Mouse (Mus musculus) cerebellum, adult 18-20 months (tissue): ENCODE measurements at regions not wholly inside any gene's neighbourhood (a gene's known extent, or its start where the extent isn't known, plus 50 kb on each side); places are given as distances from the start of the nearest gene placed in this dataset.

Source experiments
- DNase-seq, 2 experiments: peaks; one replicate each; pipeline ENCODE4 v3.0.0; 2021

- DNase-seq: no peak
These were observed 160.1 kb upstream of the Paip1 start for GRCm38 (mm10) chr13:119268301-119268675.

- DNase-seq: no peak
These were observed 152.9 kb upstream of the Paip1 start for GRCm38 (mm10) chr13:119275500-119275899.

- DNase-seq: peak; percentile 3 to 5
These were observed 151.0 kb upstream of the Paip1 start for GRCm38 (mm10) chr13:119277308-119277948.

GRCm38 (mm10) chr13:119279449-119279848 lies 149.0 kb upstream of the Paip1 start:
- no peak for DNase-seq

DNA sequence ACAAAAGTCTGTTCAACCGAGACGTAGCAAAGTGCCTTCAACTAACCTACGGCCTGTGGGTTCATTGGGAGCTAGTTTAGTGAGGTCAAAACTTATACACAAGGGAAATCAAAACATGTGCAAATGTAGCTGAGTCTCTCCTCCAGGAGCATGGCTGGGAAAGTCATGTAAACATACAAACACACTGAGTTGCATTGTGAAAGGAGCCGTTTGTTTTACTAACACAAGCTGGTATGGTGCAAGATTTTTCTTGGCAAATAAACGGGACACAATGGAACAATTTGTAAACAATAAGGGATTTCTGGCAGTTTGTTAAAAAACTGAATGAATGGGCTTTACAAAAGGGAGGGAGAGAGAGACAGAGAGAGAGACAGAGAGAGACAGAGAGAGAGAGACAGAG lies 147.8 kb upstream of the Paip1 start:
- no peak for DNase-seq

DNA sequence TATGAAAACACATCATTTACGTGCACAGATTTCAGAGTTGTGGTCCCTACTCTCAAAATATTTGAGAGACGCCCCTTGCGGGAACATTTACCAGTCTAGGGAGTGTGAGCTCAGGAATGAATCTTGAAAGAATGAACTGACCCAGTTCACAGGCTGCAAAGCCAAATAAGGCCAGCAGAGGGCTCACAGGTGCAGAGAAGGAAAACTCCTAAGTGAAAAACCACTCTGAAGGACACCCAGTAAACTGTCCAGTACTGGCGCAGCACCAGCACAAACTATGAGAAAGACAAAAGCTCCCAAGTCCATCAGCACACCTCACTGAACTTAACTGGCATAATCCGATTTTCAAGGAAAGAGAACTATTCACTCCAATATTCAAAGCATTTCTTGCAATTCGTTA lies 145.0 kb upstream of the Paip1 start:
- peak; percentile 58 to 61 for DNase-seq

- DNase-seq: no peak
These were observed 119.2 kb upstream of the Paip1 start for GRCm38 (mm10) chr13:119309238-119309637.

- DNase-seq: no peak
These were observed 118.4 kb upstream of the Paip1 start for GRCm38 (mm10) chr13:119310013-119310412.

- no peak for DNase-seq
These were observed 114.0 kb upstream of the Paip1 start for GRCm38 (mm10) chr13:119314356-119314755.

DNA sequence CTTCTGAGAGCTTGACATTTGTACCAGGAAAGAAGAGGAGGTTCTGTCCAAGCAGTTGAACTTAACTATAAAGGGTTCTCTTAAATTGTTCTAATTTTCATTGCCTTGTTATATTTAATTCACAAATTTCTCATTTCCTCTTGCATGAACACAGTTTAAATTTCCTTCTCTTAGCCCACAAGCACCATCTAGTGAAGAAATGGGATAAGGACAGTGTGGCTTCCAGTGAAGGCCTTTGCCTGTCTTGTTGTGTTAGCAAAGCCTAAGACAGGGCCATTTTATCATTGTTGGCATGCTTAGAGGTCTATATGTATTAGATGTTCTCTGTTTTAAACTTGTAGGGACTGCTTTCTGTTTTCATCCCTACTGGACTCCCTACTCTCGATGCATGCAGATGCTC lies 110.0 kb upstream of the Paip1 start:
- DNase-seq: no peak

DNA sequence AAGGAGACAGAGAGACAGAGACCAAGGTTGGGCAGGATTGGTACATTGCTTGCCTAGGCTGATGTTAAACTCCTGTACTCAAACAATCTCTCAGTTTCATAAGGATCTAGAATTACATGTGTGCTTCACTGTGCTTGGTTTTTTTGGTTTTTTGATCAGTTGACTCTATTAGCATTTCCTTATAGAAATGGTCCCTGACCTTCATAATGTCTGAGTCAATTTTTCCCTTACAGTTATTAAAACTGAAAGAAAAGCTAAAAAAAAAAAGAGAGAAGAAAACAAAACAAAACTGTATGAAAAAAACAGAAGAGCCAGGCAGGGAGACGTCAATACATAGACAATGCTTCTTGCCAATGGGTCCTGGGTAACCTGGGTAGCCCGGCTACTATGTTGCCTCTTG lies 102.9 kb upstream of the Paip1 start:
- no peak for DNase-seq

- DNase-seq: no peak
These were observed 101.3 kb upstream of the Paip1 start for GRCm38 (mm10) chr13:119326877-119327625.

GRCm38 (mm10) chr13:119328731-119329130 lies 99.7 kb upstream of the Paip1 start:
- DNase-seq: no peak

GRCm38 (mm10) chr13:119331815-119332214 lies 96.6 kb upstream of the Paip1 start:
- DNase-seq: no peak

DNA sequence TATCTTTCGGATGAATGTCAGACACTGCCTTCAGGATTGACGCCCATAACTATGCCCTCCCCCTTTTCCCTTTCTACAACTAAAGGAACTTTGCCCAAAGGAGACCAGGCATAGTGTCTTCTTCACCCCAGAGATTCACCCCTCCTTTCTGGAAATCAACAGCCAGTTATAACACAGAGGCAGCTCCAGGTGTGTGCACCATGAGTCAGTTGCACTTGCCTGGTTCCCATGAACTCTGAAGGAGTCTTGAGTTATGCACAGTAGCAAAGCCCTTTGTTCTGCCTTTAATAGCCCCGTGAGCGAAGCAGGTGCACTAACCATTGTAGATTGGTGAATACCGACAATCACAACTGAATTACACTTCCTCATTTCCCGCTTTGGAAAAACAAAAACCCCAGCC lies 94.5 kb upstream of the Paip1 start:
- no peak for DNase-seq

DNA sequence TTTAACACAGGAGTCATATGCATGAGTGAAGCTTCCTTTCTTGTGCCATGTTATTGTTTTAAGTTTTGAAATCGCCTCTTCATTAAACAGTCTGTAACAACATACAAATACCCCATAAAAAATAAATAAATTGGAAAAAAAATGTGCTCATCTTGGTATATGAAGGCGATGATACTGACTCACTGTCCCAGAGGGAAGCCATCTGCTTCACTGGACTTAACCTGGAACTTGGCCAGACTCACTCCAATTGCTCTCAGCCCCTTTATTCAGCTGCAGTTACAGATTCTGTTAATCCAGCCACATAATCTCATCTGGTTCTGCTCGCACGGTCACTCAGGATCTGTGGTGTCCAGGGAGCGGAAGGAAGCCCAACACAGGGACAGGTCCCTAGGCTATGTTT lies 90.5 kb upstream of the Paip1 start:
- DNase-seq: peak; percentile 6 to 8

GRCm38 (mm10) chr13:119339016-119339415 lies 89.4 kb upstream of the Paip1 start:
- no peak for DNase-seq

DNA sequence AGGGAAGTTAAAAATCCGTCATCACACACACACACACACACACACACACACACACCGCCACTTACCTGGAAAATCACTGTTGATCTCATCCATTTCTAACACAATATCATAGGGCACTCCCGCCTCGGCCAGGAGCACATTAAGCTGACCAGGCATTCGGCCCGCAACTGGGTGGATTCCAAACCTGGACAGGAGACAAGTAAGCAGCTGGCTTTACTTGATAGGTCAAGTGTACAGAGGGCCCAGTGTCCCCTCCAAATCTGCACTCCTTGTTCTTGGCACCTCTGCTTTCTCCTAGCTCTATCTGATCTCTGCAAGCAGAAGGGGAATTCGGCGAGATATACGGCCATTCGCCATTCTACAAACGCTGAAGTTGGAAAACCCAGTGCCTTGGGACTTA lies 88.6 kb upstream of the Paip1 start:
- DNase-seq: peak in 1 of 2 experiments; percentile 3

- no peak for DNase-seq
These were observed 86.6 kb upstream of the Paip1 start for GRCm38 (mm10) chr13:119341833-119342232.

GRCm38 (mm10) chr13:119342761-119343160 lies 85.6 kb upstream of the Paip1 start:
- DNase-seq: no peak

GRCm38 (mm10) chr13:119347988-119348387 lies 80.4 kb upstream of the Paip1 start:
- no peak for DNase-seq

DNA sequence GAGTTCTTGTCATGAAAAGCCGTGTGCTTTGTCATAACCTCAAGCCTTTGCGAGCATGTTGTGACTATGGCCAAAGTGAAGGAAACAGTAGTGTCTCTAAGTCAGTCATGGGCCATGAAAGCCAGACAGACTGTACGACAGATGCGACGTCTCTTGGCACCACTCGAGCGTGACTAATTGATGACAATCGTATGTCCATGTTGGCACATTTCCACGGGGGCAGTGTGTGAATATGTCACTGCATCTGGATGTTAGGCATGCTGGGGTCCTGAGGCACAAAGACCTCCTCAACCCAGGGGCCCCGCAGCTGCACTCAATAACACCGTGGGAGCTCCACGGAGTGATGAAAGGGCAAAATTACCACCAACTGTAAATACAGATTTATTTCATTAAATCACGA lies 77.1 kb upstream of the Paip1 start:
- DNase-seq: peak in 1 of 2 experiments; percentile 7

DNA sequence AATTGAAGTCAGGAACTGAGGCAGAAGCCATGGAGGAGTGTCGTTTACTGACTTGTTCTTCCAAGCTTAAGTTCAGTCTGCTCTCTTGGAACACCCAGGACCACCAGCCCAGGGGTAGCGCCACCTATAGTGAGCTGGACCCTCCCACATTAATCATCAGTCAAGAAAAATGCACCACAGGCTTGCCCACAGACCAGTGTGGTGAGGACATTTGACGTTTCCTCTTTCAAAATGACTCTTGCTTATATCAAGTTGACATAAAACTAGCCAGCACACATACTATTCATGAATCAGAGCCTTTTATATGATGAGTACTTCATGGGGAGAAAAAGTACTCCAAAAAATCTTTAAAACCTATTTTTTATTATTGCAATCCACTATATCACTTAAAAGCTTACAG lies 69.7 kb upstream of the Paip1 start:
- DNase-seq: no peak

- DNase-seq: peak; percentile 13 to 53
These were observed 65.0 kb upstream of the Paip1 start for GRCm38 (mm10) chr13:119363379-119363778.

DNA sequence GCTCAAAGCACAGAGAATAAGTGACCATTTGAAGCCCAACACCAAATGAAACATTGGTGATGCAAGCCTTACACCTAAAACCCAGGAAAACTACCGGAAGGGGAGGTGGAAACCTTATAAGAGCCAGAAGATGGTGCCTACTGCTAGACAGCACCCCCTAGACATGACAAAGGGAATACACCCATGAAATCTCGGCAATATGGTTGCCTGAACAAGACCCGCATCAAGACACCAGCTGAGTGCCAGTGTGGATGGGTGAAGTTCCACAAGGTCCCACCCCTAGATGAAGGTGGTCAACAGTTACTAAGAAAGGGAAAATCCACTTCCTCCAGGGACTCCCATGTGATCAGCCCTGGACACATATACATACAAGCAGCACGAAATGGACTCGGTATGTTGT lies 64.2 kb upstream of the Paip1 start:
- DNase-seq: no peak
